Mouse (Mus musculus) liver, postnatal 0 days (tissue): ENCODE measurements at regions not wholly inside any gene's neighbourhood (a gene's known extent, or its start where the extent isn't known, plus 50 kb on each side); places are given as distances from the start of the nearest gene placed in this dataset.

Experiments
- CTCF ChIP-seq: sonication (generic); IDR thresholded peaks from 2 replicates; pipeline ENCODE4 v1.5.1; 2016; ENCODE audit warnings: antibody characterized with exemption, low read depth
- EP300 ChIP-seq: IDR thresholded peaks from 2 replicates; pipeline ENCODE4 v1.6.1; 2016; ENCODE audit warnings: antibody characterized with exemption, low read depth, mild to moderate bottlenecking

DNA sequence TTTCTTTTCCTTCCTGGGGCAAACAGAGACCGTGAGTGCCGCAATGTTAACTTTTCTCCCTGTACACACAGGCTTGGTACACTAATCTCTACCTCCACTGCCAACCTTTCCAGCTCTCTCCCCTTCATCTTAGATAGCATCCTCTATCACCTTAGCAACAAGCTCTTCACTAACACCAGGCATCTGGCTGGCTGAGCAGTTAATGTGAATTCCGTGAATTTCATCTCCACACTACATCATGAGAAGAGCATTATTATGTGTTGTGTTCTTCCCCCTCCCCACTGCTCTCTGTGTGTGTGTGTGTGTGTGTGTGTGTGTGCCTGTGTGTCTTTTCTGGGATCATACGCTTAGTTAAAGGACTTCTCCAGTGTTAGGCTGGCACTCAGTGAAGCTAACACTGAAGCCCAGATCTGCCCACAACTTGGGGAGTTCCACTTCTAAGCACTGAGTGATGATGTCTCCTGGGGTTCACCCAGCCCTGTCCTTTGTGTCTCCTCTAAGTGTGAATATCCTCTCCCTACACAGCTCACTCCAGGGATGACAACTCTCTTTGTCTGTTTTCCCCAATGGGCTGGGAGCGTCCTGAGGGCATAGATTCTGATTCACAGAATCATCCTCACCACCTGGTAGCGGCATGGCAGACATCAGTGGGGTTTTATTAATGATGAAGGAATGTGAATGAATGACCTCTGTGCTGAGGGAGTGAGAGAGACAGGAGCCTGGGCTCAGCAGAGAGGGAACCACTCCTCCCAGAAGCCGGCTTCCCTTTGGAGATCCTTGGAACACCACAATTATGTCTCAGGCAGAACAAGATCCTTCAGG lies 77.7 kb upstream of the Bnc1 start:
- TF ChIP-seq CTCF = no peak
- TF ChIP-seq EP300 = no peak
